Mouse (Mus musculus) kidney, postnatal 25 days (tissue): Measurements from ENCODE around the gene Ciapin1.
A peak's percentile ranks its signal among the peaks of the same experiment; 100 is the strongest.
"Not testable (repeated sequence)": the region's sequence is repeated elsewhere in the genome, so short reads cannot be mapped to it uniquely, and the experiment has no call there.

Experiments
- DNase-seq, 2 experiments: peaks; one replicate each; pipeline ENCODE4 v3.0.0; 2021; ENCODE audit warnings: mixed read lengths in 2 of 2

Ciapin1 gene

DNA sequence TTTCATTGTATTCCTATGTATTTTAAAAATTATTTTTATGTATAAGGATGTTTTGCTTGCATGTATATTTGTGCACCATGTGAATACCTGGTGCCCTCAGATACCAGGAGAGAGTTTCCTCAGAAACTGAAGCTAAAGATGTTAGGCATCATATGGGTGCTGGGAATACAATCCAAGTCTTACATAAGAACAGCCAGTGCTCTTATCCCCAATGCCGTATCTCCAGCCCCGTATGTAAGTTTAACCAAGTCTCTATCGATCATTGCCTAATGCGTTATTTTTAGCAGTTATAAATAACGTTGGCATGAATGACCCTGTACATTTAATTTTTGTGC is 18.8 kb upstream of the Ciapin1 start:
- no peak for DNase-seq

DNA sequence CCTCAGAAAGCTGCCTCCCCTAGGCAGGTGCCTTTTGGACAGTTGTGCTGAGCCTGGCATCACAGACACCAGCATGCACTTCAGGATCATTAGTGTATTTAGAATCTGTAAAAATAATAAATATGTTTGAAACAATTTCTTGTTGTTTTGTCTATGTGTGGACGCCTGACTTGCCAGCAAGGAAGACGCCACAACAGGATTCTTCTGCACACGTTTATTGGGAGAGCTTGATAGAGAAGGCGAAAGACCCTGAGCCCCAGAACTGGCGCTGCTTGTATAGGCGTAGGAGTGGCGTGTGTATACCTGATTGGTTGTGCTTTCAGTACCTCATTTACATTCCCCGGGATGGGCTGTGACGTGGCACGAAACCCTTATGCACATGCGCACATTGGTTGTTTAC is 16.6 kb upstream of the Ciapin1 start:
- DNase-seq, result peak in 1 of 2 experiments; percentile 16

DNA sequence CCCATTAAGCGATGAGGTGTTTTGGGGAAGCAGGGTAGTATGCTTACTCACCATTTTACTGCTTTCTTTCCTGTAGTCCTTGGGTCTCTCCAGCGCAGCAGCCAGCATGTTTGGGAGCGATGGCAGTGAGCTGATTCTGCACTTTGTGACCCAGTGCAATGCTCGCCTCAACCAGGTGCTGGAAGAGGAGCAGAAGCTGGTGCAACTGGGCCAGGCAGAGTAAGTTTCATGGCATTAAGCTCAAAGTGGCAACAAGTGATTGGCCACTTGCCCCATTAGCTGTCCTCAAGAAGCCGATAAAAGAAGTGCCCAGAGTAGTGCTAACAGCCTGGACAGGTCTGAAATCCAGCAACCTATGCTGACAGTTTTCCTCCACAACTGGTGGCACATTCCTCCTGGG is 11.9 kb upstream of the Ciapin1 start:
- no peak for DNase-seq

DNA sequence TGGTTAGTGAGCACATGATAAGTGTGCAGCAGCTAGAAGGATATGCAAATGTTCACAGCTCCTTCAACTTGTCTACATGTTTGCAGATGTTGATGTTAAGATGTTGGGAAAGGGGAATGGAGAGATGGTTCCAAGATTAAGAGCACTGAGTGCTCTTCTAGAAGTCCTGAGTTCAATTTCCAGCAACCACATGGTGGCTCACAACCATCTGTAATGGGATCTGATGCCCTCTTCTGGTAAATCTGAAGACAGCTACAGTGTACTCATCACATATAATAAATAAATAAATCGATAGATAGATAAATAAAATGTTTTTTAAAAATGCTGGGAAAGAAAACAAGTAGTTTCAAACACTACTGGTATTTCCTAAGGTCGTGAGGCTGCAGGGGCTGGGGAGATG is 3.0 kb upstream of the Ciapin1 start:
- no peak for DNase-seq

DNA sequence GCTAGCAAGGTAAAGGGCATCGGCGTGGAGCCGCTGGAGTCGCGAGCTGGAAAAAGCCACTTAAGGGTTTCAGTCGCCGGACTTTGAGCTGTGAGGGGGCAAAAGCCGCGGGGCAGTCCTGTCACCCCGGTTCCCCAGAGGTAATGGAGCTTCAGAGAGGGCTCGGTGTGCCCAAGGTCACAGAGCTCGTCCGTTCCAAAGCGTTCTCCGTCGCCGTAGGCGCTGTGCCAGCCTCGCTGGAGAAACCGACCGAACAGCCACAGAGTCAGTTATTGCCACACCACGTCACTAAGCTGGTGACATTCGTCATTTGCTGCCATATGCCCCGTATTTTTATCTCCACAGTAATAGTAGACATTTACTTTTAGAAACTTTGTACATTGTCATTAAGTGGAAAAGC is 442 bp upstream of the Ciapin1 start:
- peak; percentile 85 to 90 for DNase-seq

DNA sequence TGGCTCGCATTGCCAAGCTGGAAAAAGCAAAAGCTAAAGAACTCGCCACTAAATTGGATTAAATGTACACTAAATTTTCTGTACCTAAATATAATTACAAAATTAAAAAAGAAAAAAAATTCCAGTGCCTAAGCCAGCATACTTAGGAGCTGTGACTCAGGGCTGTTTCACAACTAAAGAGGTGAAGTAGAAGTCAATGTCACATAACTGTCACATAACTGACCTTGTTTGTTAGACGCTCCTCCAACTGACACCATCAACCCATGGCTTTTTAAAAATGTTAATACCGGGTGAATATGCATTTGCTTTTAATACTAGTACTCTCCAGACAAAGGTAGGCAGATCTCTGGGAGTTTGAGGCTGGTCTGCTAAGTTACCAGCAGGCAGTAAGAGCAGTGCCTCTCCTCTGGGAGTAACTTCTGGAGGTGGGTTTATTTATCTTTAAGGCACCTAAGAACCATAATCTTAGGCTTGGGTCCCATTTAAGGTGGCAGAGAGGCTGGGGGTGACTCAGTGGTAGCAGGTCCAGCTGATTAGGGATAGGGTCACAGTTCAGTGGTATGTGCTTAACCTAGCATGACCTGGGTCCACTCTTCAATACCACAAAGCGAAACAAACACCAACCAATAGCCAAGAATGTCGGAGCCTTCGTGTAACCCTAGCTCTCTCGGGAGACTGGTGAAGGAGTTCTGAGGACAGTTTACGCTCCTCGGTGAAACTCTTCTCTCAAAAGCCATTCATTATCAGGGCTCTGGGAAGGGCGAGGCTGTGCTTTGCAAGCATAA is 1.5 kb downstream of the Ciapin1 start:
- no peak for DNase-seq

DNA sequence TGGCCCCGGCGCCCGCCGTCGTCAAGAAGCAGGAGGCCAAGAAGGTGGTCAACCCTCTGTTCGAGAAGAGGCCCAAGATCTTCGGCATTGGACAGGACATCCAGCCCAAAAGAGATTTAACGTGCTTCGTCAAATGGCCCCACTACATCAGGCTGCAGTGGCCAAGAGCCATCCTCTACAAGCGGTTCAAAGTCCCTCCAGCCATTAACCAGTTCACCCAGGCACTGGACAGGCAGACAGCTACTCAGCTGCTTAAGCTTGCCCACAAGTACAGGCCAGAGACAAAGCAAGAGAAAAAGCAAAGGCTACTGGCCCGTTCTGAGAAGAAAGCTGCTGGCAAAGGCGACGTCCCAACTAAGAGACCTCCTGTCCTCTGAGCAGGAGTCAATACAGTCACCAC is 2.4 kb downstream of the Ciapin1 start:
- not testable (repeated sequence) for DNase-seq

DNA sequence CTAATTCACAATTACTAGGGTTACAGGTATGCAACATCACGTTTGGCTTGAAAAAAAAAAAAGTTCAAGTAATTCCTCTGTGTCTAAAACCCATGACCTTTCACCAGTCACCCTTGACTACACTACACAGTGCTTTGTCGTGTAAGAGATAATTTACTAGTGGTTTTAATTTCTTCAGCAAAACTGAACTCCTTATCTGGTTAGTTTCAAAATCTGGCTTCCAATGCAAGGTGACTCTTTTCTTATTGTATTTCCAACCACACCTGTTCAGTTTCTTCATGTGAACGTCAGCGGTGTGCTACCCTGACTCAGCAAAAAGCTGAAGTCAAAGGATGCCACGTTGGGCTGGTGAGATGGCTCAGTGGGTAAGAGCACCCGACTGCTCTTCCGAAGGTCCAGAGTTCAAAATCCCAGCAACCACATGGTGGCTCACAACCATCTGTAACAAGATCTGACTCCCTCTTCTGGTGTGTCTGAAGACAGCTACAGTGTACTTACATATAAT is 4.2 kb downstream of the Ciapin1 start:
- DNase-seq, result not testable (repeated sequence)

DNA sequence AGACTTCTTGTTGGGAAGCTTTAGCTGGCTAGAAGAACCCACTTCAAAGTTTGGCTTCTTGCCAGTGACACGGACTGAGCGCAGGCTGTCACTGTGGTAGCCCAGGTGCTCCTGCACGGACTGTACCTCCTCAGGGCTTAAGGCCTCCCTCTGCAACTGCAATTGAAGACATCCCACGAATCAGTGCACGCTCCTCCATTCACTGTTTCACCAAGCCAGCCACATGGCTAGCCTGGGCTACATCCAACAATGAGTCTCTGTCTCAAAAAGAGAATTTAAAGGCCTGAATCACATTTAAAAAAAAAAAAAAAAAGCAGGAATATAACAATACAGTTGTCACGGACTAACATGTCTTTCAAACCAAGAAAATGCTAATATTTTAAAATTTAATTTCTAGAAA is 9.9 kb downstream of the Ciapin1 start:
- no peak for DNase-seq

DNA sequence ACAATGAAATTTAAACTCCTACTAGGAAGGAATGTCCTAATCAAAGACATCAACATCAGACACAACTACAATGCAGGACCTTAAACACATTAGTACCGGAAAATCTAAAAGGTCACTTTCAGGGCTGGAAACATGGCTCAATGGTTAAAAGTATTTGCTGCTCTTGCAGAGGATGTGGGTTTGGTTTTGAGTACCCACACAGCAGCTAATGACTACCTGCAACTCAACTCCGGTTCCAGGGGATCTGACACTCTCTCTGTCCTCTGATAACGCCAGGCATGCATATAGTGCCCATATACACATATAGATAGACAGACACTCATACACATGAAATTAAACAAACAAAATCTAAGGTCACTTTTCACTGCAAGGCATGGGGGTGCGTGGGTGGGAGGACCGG is 11.9 kb downstream of the Ciapin1 start:
- DNase-seq, result no peak

DNA sequence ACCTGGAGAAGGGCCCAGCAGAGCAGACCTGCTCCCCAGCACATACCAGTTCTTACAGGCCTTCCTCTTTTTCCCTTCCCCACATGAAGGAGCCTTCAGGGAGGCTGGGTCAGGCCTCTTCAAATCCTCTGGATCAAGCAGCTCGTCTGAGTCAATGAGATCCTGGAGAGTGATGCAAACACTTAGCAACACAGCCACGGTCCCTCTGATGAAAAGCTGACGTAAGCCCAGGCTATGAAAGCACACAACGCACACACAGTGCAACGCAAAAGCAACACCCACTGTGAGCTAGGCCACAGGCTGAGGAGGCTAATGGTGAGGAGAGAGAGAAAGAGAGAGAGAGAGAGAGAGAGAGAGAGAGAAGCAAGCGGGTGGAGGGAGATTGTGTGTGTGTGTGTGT is 13.0 kb downstream of the Ciapin1 start:
- DNase-seq, result no peak

DNA sequence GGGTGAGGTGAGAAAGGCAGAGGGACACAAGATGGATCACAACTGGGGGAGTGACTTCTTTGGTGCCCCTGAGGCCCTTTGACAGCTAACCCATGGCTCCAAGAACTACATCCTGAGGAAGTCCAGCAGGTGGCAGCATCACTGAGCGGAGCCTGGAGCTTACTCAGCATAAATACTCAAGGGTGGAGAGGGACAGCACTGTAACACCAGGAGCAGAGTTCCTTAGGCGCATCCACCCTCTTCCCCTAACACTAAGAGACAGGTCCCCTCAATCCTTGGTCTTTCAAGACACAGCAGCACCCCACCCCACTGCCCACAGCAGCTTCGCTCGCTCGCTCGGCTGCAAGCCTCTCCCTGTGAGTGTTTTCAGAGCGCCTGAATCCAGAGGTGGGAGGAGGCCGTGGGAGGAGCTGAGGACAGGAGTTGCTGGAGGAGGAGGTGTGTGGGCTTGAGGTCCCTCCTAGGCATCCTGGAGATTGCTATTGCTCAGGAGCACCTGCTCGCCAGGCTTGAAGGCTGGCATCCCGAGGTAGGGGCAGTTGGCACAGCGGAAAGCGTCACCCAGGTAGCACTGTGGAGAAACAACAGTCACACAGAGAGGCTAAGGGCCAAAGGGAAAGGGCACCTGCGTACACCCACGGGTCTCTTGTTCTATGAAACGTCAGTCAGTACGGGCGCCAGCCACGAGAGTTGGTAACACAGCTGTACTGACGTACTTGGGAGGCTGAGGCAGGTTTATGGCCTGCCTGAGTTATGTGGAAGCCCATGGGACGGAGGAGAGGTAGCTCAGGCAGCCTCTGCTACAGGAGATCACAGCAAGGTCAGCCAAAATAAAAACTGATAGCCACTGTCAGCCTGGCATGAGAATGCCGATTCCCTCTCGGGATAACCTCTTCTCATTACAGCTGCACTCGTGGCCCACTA is 15.3 kb downstream of the Ciapin1 start:
- DNase-seq, result peak; percentile 77 to 81

DNA sequence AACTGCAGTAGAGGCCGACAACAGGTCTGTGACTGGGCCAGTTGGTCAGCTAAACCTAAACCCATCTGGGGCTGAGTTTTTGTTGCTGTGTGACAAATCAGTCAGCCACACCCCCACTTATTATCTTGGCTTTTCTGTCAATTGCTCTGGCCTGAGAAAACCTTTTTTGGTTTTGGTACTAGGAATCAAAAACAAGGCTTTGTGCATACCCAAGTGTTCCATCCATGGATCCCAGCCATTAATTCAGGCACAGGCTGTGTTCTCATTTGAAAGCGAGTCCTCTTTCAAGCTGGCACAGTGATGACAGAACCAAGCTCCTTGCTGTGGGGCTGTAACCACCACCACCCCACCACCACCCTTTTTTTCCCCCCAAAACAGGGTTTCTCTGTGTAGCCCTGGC is 16.8 kb downstream of the Ciapin1 start:
- DNase-seq, result no peak

DNA sequence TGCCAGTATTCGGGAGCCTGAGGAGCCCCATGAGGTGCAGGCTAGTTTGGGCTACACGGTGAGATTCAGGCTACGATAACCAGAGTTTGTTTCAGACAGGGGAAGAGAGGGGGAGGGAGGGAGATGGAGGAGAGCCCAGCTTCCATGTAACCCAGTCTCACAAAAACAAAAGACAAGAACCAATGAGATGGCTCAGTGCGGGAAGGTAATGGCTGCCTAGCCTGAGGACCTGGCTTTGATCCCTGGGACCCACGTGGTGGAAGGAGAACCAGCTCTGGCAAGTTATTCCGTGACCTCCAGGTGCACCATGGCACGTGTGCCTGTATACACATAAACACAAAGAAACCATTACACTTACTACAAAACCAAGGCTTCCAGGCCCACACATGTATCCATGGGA is 17.6 kb downstream of the Ciapin1 start:
- DNase-seq, result peak; percentile 68 to 83

DNA sequence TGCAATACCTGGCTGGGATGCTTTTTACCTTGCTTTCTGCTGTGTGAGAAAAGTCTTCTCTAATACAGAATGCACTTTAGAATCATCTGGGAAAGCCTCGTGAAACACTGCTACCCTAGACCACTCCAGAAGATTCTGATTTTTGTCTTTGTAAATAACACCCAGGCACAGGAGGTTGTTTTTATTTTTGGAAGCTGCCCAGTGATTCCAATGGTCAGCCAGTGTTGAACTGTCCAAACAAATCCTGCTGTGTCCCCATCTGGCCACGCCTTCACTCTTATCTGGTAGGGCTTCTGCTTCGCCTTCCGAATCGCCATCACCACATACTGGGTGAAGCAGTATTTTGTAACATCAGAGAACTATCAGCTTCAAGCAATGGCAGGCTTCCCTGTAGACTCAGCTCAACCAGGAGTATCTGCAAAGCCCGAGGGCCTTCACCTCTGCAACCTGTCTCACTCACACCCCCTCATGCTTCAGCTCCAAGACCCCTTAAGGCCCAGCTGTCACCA is 18.4 kb downstream of the Ciapin1 start:
- no peak for DNase-seq

DNA sequence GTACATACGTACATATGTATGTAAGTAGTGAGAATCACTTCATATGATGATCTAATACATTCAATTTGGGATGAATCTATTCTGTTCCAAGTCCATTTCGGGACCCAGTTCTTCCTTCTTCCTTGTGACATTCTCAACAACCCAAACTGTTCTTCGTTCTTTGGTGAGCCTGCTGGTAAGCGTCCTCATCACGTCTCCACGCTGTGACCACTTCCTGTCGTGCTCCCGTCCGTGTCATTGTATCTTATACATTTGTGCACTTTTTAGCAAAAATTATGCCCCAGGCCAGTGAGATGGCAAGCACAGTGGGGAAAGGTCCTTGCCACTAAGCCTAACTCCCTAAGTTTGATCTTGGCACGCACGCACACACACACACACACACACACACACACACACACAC is 20.2 kb downstream of the Ciapin1 start:
- no peak for DNase-seq

DNA sequence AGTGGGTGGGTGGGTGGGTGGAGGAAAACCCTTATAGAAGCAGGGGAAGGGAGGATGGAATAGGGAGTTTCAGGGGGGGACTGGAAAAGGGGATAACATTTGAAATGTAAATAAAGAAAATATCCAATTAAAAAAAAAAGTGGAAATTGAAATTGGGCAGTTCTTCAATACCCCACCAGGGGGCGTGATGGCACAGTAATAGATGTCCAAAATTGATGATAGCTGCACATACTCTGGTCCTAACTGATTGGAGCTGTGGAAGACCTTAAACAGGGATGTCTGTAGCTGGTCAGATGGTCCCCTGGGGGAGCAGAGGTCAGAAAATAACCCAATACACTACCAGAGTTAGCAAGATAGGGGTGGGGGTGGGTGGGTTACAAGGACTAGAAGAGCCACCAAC is 23.6 kb downstream of the Ciapin1 start:
- DNase-seq, result peak in 1 of 2 experiments; percentile 58

DNA sequence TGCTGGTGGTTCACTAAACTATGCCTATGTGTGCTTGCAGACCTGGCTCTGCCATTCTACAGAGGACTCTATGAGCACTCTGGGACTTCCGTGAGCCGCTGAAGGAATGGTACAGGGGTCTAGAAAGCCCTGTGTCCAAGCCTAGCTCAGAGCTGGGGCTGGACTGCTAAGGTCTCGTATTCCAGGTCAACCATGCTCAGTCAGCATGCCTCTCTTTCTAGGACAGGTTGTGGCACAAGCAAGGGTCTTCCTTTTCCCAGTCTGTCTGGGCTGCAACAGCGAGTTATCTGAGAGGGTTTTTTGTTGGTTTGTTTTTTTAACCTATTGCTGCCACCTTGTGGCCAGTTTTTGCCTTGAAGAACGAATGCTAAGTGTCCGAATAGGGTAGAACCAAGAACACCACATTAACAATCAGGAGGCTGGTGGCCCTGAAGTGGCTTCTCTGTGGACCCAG is 25.5 kb downstream of the Ciapin1 start:
- peak; percentile 78 to 95 for DNase-seq

DNA sequence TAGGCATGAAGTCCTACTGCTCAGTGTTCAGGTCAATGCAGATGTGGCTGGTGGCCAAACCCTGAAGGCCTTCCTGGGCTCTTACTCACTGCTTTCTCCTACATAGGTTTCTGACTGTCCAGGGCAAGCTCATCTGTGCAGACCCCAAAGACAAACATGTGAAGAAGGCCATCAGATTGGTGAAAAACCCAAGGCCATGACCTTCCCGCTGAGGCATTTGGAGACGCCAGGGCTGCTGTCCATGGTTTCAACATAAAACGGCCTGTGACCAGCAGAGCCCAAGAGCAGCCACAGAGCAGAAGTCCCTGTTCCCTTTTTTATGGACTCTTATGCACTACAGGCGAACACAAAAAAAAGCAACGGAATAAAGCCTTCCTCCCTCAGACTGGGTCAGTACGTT is 26.5 kb downstream of the Ciapin1 start:
- DNase-seq, result no peak

DNA sequence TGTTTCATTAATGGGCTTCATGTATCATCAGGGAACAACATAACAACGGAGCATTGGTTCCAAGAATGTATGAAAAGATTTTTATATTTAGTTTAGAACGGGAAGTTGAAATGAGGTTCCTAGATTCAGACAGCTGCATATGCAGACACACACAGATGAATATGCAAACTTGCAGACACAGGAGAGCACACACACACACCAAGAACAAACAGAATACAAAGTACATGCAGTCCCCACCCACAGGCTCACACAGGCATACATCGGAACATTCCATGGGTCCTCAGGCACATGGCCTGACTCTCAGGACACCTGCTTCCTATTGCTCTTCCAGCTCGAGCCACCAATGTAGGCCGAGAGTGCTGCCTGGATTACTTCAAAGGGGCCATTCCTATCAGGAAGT is 27.3 kb downstream of the Ciapin1 start:
- no peak for DNase-seq

DNA sequence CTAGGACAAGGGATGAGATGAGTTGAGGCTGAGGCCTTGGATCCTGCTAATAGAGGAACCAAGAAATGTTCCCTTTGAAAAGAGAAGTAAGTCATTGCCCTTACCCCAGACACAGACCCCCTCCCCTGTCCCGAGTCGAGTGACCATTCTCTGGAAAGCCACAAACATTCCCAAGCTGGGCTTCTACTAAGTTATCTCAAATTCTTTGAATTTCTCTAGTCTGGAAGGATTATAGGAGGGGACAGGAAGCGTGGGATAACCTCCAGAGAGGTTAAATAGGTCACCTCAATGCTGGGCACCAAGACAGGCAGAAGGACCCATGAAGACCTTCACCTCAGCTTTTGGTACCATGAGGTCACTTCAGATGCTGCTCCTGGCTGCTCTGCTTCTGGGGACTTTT is 28.0 kb downstream of the Ciapin1 start, which contains the start of gene Ccl17:
Ccl17 (plus strand) TSS at position 301 of the 400 bp plus-strand sequence.
- DNase-seq, result no peak

DNA sequence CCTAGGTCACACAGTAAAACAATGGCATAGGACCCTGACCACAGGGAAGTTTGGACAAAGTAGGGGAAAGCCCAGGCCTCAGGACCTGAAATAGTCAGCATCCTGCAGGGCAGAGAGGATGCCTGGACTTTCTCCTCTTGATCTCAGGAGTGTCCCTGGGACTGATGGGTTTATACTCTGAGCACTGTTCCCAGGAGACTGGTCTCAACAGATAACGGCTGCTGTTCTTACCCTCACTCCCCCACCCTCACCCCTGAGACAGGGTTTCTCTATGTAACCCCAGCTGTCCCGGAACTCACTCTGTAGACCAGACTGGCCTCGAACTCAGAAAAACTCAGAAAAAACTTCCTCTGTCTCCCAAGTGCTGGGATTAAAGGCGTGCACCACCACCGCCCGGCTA is 29.8 kb downstream of the Ciapin1 start:
- no peak for DNase-seq

DNA sequence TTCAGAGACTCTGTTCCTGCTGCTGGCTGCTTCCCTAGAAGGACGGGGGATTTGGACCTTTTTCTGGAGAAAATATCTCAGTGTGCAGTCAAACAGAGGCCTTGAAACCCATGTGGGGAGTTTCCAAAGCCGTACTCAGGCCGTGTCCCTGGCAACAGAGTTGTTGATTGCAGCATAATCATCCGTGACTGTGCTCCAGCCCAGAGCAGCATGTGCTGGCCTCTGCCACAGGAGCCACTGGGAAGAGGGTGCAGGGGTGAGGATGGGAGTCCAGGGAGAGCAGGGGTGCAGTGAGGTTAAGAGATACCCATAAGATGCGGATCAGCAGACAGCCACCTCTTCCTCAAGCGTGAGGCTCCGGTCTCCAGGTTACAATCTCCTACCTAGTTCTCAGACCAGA is 30.7 kb downstream of the Ciapin1 start:
- DNase-seq, result peak; percentile 21 to 72

DNA sequence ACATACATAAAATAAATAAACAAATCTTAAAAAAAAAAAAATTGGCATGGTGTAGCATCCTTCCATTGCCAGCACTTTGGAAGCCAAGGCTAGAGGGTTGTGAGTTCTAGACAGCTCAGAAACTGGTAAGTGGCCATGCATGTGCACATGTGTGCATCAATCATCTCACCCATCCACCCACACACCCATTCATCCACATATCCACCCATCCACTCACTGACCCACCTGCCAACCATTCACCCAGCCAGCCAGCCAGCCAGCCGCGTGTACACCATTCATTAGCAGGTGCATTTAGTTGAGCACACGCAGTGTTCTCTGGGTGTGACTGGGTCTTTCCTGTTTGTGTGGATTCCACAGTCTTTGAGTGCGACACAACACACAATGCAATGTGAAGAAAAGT is 32.3 kb downstream of the Ciapin1 start:
- DNase-seq, result no peak
